Mouse (Mus musculus) natural killer cell, adult 2 months (primary cell): ENCODE measurements at regions not wholly inside any gene's neighbourhood (a gene's known extent, or its start where the extent isn't known, plus 50 kb on each side); places are given as distances from the start of the nearest gene placed in this dataset.

Source experiments
- DNase-seq, 2 experiments: peaks; one replicate each; pipeline ENCODE4 v3.0.0; 2022; ENCODE audit warnings: low spot score in 2 of 2

DNA sequence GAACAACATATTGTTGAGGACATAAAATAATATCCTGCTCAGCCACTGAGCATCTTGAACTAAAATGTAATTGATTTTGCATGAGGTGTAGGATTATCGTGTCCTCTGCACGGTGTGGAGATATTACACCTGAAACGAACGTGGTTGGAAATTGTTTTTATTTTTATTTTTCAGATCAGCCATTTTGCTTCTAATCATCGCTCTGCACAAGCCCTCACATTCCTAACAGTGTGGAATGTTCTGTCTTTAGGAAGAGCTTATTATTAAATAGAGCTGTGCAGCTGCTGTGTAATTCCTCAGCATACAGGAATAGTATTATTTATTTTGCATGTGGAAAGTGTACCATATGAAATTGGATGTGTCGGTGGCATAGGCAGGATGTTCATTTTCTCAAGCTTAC is 1014.3 kb downstream of the Adgrl2 start:
- no peak for DNase-seq

DNA sequence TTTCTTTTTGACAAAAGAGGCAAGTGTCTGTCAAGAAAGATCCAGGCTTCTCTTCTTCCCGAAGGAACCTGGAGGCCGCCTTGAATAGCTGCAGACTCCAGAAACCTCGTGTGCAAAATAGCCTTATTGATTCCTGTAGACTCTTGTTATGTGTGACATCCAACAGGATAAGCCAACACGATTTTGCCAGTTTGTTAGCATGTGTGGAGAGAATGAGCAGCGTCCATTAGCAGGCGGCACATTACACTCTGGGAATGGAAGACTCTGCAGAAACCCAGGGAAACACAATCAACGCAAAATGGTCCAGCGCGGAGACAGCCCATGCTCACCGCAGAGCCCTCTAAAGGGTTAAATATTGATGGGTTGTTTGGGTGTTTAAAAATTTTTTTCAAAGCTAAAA is 1014.9 kb downstream of the Adgrl2 start:
- DNase-seq: no peak

DNA sequence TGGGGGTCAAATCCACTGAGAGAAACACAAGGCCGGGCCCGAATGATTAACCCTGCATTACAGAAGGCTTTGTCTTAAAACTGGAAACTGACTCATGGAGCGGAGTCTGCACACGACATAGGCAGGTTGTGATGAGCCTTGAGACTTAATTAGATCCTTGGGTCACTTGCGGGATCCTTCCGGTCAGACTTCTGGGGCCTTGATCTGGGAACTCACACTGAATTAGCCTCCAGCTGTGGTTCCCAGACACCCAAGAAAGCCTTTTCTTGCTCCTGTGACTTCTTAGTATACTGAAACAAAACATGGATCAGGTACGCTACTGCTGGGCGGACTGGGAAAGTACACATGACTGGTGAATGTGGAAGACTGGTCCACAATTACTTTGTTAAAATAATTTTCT is 1015.8 kb downstream of the Adgrl2 start:
- no peak for DNase-seq

DNA sequence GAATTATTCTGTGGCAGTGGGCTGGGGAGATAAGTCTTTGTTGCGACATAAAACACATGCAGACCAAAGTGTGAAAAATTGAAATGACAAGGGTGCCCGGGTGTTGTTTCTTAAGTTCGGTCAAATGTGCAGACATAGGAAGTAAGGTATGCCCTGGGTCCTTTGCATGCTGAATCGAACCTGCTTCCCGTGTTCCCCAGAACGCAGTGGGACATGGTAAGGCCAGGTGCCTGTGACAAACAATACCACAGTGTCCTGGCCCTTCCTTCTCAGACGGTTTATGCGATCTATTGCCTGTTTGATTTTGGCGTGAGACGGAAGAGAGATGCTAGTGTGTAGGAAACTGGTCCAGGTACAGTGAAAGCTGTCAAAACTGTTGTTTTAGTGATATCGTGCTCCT is 1022.1 kb downstream of the Adgrl2 start:
- DNase-seq: no peak

DNA sequence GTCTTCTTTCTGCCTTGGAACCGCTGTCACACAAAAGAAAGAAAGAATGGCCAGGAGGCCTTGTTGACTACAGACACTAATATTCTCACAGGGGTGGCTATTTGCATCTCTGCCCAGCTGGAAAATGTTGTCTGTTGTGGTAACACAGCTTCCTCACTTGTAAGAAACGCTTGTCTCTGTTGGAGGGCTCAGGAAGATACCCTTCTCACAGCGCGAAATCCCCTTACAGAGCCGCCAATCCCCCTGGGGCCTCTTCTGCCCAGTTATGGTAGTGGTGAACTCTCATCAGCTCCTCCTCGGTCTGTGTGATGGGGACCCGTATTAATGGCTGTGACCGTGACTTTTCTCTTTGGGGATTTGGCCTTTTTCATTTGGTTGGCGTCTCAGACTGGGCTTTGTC is 1022.5 kb downstream of the Adgrl2 start:
- DNase-seq: no peak

DNA sequence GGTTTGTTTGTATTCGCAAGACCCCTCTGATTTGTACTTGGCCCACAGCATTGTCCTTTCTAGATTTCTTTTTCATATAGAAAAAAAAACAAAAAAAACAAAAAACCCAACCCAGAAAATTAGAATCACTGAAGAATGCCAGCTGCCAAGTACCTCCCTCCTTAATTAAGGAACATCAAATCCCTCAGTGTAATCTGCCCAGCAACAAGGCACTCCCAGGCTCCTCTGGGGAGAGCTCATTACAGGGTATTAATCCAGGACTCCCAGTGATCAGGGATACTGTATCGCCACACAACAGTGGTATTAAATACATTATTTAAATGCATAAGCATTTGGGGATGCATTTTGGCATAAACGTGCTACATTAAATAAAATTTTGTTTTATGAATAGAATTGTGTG is 1023.1 kb downstream of the Adgrl2 start:
- DNase-seq: no peak

DNA sequence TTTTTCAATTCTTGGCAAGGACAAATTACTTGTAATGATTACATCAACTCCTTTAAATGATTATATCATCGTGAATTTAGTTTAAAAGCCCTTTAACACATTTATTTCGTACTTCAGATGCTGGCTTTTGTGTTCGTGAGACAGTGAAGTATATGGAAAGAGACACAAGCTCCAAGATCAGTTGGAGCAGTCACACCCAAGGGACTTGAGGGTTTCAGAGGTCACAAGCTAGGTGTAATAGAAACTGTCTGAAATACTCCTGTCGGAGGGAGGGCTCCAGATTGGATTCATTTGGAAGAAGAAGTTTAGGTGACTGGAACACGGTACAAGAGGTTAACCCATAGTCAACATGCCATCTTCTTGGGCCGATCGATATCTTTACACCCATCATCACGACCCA is 1023.5 kb downstream of the Adgrl2 start:
- no peak for DNase-seq

DNA sequence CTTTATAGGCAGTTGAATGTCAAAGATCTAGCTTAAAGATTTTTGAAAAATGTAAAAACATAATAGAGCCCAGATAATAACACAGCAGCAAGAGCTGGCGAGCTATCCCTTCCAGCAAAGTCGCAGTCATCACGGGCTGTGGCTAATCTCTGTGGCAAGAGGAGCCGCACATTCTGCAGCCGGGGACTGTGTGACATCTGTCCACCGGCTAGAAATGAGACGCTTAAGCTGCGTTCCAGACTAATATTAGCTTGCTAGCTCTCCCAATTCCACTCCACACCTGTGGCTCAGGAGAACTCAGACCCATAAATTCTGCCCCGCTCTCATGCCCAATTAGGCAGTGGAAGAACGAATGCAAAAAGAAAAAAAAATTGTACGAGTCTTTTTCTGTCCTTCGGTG is 1024.0 kb downstream of the Adgrl2 start:
- no peak for DNase-seq

DNA sequence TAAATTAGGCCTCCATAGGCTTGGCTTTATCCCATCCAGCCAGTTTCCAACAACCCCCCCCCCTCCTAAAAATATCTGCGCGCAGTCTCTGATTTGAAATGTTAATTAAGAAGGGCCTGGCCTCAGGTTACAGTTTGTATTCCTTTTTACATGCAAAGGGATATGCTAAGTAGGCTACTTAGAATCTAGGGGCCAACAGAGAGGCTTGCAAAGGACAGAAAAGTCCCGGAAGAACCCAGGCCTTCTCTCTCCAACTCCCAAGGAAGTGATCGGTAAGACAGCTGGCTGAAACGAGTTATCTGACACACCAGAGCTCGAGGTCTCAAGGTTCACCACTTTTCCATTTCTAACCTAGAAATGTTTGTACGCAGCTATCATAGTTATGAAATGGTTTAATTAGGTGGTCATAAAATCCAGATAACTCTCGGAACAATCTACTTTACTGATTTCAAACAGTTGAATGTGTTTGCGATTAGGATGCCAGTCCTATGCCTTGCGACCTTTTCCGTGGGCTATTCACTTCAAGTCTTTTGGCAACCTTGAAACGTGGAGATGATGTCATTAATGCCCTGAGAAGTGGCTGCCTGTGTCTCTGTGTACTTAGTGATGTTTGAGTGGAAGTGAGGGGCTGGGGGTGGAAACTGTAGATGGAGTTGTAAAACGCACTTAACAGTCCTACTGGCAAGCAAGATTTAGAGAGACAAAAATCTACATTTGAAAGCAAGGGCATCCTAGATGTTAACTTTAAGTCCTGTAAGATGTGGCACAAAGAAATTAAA is 1026.5 kb downstream of the Adgrl2 start:
- no peak for DNase-seq

DNA sequence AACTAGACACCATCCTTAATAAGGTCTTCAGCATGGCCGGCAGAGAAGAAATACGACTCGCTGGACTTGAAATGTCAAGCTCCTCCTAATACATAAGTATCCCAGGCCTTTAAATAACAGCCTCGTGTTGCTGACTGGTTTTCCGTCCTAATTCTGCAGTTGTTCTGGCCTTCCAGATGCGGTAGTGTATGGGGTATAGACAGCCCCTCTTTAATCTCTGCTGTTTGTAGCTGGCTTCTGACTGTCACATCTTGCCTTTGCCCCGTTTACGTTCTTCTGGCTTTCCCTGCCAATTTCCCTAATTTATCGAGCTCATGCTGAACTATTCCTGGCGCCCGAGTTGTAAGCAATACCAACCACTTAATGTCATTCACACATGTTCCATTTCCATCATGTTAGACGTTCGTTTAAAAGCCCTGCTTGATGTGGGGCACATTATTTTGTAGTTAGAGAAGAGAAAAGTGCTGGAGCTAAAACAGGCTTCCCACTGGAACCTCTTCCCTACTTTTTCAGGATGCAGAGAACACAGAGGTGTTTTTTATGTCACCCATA is 1042.2 kb downstream of the Adgrl2 start:
- no peak for DNase-seq

DNA sequence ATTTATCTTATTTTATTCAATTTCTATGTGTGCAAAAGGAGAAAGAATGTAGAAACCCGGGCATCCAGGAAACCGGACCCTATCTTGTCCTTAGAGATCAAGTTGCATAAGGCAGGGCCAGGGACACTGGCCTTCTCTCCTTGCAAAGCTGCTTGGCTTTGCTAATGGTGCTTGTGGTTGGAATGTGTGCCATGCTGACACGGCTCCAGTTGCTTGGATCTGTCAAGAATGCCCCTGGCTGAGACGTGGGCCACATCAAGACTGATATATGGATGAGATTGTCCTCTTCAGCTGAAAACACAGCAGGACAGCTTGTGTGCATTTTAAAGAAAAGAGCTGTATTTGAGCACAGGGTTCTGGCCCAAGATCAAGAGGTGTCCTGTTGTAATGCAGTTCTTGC is 1047.0 kb downstream of the Adgrl2 start:
- no peak for DNase-seq

DNA sequence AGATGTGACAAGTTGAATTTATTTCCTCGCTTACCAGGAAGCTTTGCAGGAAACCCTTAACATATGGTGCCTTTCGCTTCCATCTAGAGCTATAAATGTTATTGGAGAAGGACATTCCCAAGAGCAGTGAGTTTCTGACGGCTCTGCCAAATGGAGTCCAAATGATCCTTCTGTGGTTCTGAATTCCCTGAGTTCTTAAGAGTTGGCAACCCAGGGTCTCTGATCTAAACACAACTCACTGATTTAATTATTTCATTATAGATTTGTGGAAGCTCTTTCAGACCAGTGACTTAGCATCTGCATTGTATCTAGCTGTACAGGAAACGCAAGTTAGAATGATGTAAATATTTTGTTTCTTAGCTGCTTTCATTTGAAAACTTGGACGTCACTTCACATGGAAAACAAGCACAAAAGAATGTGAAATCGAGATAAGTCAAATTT is 1059.5 kb downstream of the Adgrl2 start:
- DNase-seq: no peak

DNA sequence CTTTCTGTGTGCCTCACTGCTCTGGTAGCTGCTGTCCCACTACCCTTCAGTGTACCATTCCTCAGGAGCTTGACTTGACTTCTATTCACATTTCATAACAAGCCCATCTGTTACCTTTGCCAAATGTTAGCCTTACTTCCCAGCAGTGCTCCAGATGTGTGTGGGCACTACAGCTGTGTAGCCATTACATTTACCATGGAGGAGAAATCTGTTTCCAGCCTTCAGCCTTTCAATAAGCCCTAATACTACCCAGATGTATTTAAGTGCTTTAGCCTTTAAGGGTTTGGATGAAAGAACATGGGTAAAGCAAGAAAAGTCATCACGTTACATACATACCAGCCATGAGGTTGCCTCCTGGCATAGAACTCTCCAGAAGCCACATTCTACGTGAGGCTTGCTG is 1068.0 kb downstream of the Ttll7 start:
- no peak for DNase-seq

DNA sequence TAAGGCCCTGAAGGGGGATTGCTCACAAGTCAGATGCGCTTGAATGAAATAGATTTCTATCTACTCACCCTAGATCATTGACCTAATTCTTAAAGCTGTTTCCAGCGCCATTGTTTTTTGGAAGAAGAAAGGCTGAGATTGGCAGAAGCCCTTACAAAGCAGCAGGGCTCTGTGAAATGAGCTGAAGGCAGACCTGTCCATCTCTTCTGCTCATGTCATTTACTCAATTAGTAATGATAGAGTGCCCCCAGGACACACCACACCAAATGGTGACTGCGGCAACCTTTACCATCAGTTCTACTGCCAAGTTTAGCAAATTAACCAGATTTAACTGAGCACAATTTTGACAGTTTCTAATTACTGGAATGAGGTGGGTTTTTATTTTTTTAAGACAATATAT is 1067.5 kb downstream of the Ttll7 start:
- DNase-seq: no peak

DNA sequence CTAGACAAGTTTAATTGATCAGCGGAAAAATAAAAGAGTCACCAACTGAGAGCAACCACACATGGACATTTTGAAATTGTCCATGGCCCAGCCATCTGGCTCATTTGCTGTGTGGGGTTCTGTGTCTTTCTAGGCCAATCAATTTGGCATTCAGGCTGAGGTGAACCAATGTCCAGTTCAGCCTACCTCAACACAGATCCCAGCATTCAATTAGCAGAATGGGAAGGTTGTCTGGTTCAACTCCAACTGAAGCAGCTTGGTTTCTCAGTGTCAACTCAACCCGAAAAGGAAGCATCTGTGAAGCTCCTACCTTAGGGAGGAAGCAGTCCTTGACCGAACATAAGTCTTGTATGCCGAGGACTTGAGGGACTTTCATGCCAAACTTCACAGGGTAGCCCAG is 1067.0 kb downstream of the Ttll7 start:
- no peak for DNase-seq

DNA sequence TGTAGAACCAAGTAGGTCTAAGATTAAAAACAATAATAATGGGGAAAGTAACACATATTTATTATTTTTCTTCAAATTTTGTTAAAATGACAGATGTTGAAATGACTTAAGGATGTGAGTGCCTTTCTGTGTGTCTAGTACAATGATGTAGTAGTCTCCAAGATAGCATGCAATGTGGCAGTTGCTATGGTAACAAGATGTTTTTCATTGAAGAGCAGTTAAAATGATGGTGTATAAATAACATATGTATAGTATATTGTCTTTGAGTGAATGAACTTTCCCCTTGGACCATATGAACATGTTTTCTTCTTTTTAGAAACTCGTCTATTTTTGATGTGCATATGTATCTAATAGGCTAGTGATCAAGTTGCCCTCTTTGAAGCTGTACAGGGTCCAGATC is 1044.6 kb downstream of the Ttll7 start:
- no peak for DNase-seq

DNA sequence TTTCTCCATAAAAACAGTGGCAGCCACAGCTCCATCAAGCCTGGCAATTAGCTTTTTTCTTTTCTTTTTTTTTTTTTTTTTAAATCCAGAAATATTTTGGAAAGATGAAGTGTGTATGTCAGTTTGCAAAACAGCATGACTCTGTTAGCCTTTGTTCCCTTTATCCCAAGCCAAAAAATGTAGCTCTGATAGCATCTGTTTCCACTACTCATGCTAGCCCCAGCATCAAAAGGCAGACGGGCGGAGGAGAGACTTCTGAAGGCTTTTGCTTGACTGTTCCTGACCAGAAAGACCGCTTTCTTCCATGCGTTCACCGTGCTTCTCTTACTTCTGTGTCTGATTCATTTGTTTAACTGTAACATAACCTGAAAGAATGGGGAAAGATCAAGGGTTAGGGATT is 1039.5 kb downstream of the Ttll7 start:
- no peak for DNase-seq

DNA sequence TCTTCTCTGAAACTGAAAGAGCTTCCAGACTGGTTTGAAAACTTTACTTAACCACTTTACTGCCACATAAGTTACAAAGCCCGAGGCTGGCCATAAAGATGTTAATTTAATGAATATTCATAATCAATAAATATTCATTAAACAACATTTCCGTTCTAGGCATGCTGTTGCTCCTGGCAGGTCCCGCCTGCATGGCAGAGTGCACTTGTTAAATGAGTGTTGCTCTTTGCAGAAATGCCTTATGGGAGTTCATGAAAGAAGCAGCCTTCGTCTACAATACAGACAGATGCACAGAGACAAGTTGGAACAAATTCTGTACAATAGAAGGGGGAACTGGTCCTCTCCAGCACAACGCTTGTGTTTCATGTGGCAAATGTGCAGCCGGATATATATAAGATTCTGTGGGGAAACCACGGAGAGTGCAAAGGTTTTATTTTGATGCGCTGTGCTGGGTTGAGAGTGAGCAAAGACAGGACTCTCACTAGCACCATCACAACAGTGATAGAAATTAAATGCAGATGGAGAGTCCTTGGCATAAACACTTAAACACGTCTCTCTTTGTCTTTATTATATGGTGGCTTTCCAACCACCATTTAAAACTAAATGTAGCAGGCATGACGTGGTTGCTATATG is 1034.2 kb downstream of the Ttll7 start:
- DNase-seq: no peak

DNA sequence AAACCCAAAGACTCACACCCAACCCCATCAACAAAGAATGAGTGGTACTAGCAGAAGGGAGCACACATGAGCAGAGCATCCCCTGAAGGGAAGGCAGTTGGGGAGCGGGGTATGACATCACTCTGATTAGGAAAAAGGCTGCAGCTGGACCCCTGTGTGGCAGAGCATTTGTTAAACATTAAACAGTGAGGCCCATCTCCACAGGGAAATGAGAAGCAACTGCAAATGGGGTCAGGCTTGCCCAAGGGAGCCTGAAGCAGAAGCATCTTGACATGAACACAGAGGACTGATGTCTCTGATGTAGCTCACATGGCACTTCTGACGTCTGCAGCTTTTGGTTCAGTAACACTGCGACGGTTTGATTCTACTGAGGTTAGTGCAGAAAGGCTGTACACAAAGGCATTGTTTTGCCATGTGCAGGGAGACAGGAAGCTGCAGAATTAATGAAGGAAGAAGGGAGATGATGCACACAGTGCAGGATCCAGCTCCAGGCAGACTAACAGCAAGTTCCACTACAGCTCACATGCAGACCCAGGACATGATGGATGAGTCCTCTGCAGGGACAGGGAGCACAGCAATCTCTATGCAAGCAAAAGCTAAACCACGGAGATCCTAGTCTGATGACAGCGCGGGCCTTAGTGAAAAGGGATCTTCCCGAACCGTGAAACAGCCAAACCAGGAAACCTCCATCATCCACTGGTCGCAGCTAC is 1030.9 kb downstream of the Ttll7 start:
- DNase-seq: no peak

DNA sequence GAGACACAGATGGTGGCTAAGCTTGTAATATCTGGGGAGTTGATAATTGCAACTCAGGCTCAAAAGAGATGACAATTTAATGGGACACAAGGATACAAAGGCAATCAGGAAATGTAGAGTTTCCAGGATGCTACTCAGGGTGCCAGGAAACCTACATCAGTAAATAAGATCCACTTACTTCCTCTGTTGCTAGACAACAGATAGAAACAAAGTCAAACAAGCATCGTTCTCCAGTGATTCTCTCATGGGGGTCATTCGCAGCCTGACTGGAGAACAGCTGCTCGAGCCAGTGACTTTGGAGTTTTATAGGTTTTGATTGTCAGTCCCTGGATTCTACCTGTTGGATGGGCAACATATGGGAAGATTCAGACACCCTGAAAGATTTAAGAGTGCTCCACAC is 1026.5 kb downstream of the Ttll7 start:
- DNase-seq: no peak

DNA sequence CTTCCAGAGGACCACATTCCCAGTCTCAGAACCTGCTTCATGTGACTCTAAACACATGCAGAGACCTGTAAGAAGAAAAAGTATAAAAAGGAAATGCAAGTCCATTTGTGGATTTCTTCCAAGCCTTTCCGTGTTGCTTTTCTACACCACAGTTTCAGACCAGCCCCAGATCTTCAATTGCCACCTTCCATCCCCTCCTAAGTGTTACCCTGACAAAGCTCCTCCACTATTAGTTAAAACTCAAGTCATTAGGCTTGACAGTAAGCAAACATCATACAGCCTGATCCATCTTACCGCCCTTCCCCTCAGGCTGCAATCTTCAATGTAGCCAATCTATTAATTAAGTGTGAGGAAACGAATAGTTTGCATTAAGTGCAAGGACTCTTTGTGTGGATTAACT is 1016.1 kb downstream of the Ttll7 start:
- DNase-seq: no peak

DNA sequence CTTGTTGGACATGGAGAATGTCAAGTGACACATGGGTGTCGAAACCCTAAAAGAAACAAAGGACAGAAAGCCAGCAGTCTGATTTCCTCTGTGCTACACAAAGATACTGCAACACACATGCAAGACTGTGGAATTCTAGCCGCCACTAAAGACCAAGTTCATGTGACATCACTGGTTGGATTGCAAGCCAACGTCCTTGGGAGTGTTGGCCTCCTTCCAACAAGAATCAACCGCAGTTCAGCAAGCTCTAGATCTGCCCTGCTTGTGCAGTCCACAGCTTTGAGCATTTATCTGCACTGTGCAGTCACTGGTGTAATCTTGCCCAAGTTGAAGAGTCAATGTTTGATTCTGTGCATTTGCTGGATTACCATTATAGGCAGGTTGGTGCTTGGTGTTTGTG is 1001.2 kb downstream of the Ttll7 start:
- no peak for DNase-seq

DNA sequence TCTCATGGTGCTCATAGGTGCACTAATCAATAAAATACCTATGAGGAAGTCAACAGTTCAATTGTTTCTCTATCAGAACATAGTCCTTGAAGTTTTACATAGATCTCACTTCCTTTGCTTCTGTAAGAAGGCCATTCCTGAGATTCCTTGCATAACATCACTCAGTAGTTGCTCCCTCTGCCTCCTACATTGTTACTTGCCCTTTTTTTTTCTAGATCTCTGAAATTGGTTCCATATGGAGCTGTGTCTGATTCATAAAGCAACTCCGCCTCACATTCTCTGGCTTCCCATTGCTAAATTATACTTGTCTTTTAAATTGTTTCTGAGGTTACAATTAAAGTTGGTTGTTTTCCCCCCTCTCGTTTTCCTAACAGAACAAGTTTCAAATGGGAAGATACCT is 1000.7 kb downstream of the Ttll7 start:
- no peak for DNase-seq
